Mouse (Mus musculus): ENCODE data around the gene Kazald1. TPM values are rescaled to one million over a fixed set of nuclear protein-coding genes. Genes with fewer than 3 reads are reported as not detected.

Gene Kazald1
- under 1 TPM; 0.24 to 0.60 TPM for total RNA-seq (2023)

GRCm38 (mm10) chr19:45074580-45075322 lies at the start of gene Kazald1:
Kazald1 (plus strand) TSS chr19:45075241.

DNA sequence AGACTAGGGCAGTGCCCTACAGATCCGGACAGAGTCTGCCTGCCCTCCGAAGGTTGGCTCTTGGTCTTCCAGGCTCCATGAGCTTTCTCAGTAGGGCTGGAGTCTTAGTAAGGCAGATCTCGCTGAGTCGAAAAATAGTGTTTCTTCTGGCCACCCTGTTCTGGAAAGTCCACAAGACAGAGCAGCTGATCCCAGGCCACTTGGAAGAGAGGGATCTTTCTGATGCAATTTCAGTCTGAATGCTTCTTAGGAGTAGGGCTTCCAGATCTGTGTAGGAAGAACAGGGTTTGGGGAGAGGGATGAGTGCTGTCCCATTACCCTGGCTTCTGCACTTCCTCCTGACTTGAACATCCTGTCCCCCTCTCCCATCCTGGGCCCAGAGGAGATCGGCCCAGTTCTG lies 29.4 kb upstream of the Kazald1 start, which contains the start of gene Pdzd7:
Pdzd7 (minus strand) TSS at position 67 of the 400 bp plus-strand sequence.

DNA sequence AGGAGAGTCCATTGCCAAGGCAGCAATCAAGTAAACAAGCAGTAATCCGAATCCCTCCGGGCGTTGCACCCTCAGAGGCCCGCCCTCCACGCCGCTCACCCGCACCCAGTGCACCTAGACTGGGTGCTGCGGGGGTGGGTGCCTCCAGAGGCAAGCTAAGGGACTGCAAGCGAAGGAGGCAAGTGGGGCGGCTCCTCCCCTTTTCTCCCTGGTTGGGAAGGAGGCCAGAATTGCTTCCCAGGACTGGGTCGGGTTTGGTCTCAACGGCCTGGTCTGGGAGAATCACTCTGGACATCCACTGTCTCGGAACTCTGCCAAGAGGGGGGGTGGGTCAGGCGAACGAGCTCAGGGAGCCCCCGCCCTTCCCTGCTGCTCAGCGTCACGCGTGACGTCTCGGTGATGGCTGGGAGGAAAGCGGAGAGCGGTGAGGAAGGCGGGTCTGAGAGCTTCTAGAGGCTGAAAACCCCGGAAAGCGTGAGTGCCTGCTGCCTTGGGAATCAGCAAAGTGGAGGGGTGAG lies 27.6 kb upstream of the Kazald1 start, which contains the start of gene Sfxn3:
Sfxn3 (plus strand) TSS at position 87 of the 518 bp plus-strand sequence.

Other genes starting within 250 kb of the Kazald1 start
- gene Slf2, start 144.1 kb upstream of the Kazald1 start, total RNA-seq (2023), result 10 to 100 TPM; 22.9 to 27.7 TPM
- gene Sema4g, start 86.1 kb upstream of the Kazald1 start, total RNA-seq (2023), result under 1 TPM; 0.24 to 0.33 TPM
- gene Twnk, start 69.6 kb upstream of the Kazald1 start, total RNA-seq (2023), result 1 to 10 TPM; 5.8 TPM
- 10 to 100 TPM; 29.8 TPM for gene Mrpl43, start 68.8 kb upstream of the Kazald1 start, total RNA-seq (2023)
- 1 to 10 TPM in 1 of 2 experiments, under 1 TPM in 1; 0.64 to 2.4 TPM for gene Lzts2, start 60.8 kb upstream of the Kazald1 start, total RNA-seq (2023)
- gene Pdzd7, start 29.5 kb upstream of the Kazald1 start, total RNA-seq (2023), result under 1 TPM in 1 of 2 experiments, not detected in 1; 0.13 TPM
- gene Sfxn3, start 27.7 kb upstream of the Kazald1 start, total RNA-seq (2023), result 10 to 100 TPM; 14.1 to 20.0 TPM
- not detected for gene Tlx1, start 75.4 kb downstream of the Kazald1 start, total RNA-seq (2023)
- gene Lbx1, start 160.6 kb downstream of the Kazald1 start, total RNA-seq (2023), result not detected

Data from neutrophil, adult 59 days (primary cell).